ENCODE assay signal across 22 mouse cellular contexts in genomic region chr3:52872260-52872659, GRCm38 (mm10).
DNase-seq lines count a peak whose midpoint lies in the region; ATAC-seq lines count a peak whose summit lies in the region.
"Had no signal": no experiment of that assay in that cellular context is flagged by ENCODE, and none has a peak within 500 bp of the region (broad histone marks: within the 10 kb centered on the region; RNA-seq: fewer than 3 reads in every experiment).

No protein-coding gene starts in this region.

- no peak for DNase-seq in frontal cortex, postnatal 25 days (ENCODE audit: low spot score in 2 of 2)
- no peak for DNase-seq in adrenal gland, adult 2 months
- no peak for DNase-seq in cerebellum, adult 9-11 months
- no peak for DNase-seq in layer of hippocampus, postnatal 36 days
- DNase-seq: adrenal gland, postnatal 10 days; adrenal gland, postnatal 25 days; B cell, adult 2 months; cerebellum, adult 11 months; cerebellum, adult 18-20 months; cerebellum, adult 8-10 months; cerebellum, postnatal 10 days; cerebellum, postnatal 25 days; embryo, embryonic 11 days; forebrain, postnatal 0 days had no signal

- ATAC-seq in common myeloid progenitor, adult 5-6 weeks (replicated peaks; ENCODE audit: low read depth, poor library complexity, severe bottlenecking), result peak; percentile 54; the same call in 1 of the 2 replicates
- peak; percentile 37 to 45; a peak in 2 of 4 replicates for ATAC-seq in hematopoietic stem cell, adult 5-6 weeks (replicated peaks in 1 of 2; ENCODE audit: insufficient read depth in 1 of 2, low FRiP score in 2 of 2, low TSS enrichment in 1 of 2, low read depth in 1 of 2, poor library complexity in 2 of 2, severe bottlenecking in 2 of 2)
- ATAC-seq in megakaryocyte progenitor cell, adult 5-6 weeks (replicated peaks; ENCODE audit: poor library complexity), result peak; percentile 54; the same call in 1 of the 2 replicates
- ATAC-seq: activated CD4-positive, CD25-positive, alpha-beta regulatory T cell, adult 4 months; CD4-positive, CD25-positive, alpha-beta regulatory T cell, adult 4 months; forebrain, embryonic 13.5 days; forebrain, embryonic 15.5 days; forebrain, postnatal 0 days; Patski had no signal
